Mouse (Mus musculus) stomach, embryonic 15.5 days (tissue): ENCODE data around the gene Dzank1. TPM values are rescaled to one million over a fixed set of nuclear protein-coding genes. Genes with fewer than 3 reads are reported as not detected.

ENCODE experiments used
- ATAC-seq: fragments of 200-750 bp; cut with Nextera tagmentation; 2 replicates; pipeline ENCODE4 v1.8.0; 2017; ENCODE audit warnings: low read depth, moderate number of reproducible peaks, moderate TSS enrichment; ENCODE audit not compliant: insufficient read depth, low FRiP score
- H3K27ac ChIP-seq: fragments of 300-500 bp; sonication (generic); 2 replicates; pipeline ENCODE4 v1.5.1; 2015; ENCODE audit warnings: mild to moderate bottlenecking, inconsistent platforms
- H3K27me3 ChIP-seq: fragments of 300-500 bp; sonication (generic); replicated peaks from 2 replicates; pipeline ENCODE4 v1.6.1; 2015; ENCODE audit warnings: inconsistent platforms
- H3K36me3 ChIP-seq: fragments of 300-500 bp; sonication (generic); 2 replicates; pipeline ENCODE4 v1.6.1; 2015; ENCODE audit warnings: inconsistent platforms
- H3K4me1 ChIP-seq: fragments of 300-500 bp; sonication (generic); 2 replicates; pipeline ENCODE4 v1.6.1; 2015; ENCODE audit warnings: inconsistent platforms
- H3K4me2 ChIP-seq: fragments of 300-500 bp; sonication (generic); 2 replicates; pipeline ENCODE4 v1.6.1; 2015; ENCODE audit warnings: mild to moderate bottlenecking, inconsistent platforms
- H3K4me3 ChIP-seq: fragments of 300-500 bp; sonication (generic); replicated peaks from 2 replicates; pipeline ENCODE4 v1.5.1; 2015; ENCODE audit warnings: inconsistent platforms
- H3K9ac ChIP-seq: fragments of 300-500 bp; sonication (generic); 2 replicates; pipeline ENCODE4 v1.6.1; 2015; ENCODE audit warnings: inconsistent platforms
- H3K9me3 ChIP-seq: fragments of 300-500 bp; sonication (generic); 2 replicates; pipeline ENCODE4 v1.6.1; 2016; ENCODE audit warnings: inconsistent platforms
- WGBS: fragments of 180-500 bp; shearing (Covaris S2); methylation state at CpG from one replicate; pipeline ENCODE4 v1.1.7; 2015; 5-methylcytosine and 5-hydroxymethylcytosine counted together
- polyA plus RNA-seq: library from polyadenylated mRNA; unstranded; fragments of >200 nt; fragmentation: Nextera tagmentation; extraction: Ambion mirVana; gene quantifications from 2 replicates; pipeline ENCODE4 v1.2.1, GENCODE M21; 2015

The Dzank1 gene
- polyA plus RNA-seq, 1 experiment from 2014 or later = 2.4 TPM

DNA sequence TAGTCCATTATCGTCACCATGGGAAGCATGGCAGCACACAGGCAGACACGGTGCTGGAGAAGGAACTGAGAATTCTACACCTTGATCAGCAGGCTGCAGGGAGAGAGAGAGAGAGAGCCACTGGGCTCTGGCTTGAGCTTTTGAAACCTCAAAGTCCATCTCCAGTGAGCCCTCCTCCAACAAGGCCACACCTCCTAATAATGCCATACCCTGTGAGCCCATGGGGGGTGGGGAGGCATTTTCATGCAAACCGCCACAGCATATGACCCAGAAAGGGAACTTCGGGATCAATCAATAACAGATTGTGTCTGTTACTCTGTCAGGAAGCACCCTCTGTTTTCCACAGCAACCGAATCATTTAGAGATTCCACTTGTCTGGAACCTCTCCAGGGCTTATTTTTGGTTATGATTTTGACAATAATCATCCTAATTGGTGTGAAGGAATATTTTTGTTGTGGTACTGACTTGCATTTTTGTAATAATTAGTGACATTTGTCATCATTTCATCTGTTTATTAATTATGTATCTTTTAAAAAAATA is 95.9 kb downstream of the Dzank1 start:
- Histone ChIP-seq H3K4me1 (no peaks in the 10 kb centered on the region), H3K27ac (no peak overlapping the region), H3K9ac (no peak overlapping the region), H3K27me3 (no peaks in the 10 kb centered on the region), H3K4me2 (no peak overlapping the region), H3K9me3 (no peaks in the 10 kb centered on the region), H3K4me3 (no peak overlapping the region), H3K36me3 (no peaks in the 10 kb centered on the region)
- no peak for ATAC-seq
- 76% methylated on average over 5 of the region's 5 CpGs for WGBS

DNA sequence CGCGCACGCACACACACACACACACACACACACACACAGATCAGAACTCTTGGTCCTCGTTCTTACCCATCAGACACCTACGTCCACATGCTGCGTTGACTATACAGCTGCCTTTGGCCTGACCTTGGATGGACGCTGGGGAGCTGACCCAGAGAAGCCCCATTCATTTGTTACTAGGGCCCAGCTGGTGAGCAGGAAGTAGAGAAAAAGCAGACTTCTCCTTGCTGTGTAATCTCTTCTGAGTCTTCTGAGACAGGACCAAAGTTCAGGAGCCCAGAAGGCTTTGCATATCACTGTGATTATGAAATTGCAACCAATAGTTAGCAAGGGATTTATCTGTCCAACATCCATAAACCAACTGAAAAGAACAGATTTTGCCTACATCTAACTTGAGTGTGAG is 98.0 kb downstream of the Dzank1 start:
- H3K27ac ChIP-seq = peak overlapping the region; percentile 54; the same call in 1 of the 2 replicates
- no peaks in the 10 kb centered on the region for H3K36me3 ChIP-seq
- no peak overlapping the region for H3K4me3 ChIP-seq
- H3K4me1 ChIP-seq = no peaks in the 10 kb centered on the region
- WGBS = 57% methylated on average over 7 of the region's 7 CpGs
- H3K9ac ChIP-seq = no peak overlapping the region
- H3K9me3 ChIP-seq = no peaks in the 10 kb centered on the region
- no peak overlapping the region for H3K4me2 ChIP-seq
- ATAC-seq = peak; percentile 51
- no peaks in the 10 kb centered on the region for H3K27me3 ChIP-seq

DNA sequence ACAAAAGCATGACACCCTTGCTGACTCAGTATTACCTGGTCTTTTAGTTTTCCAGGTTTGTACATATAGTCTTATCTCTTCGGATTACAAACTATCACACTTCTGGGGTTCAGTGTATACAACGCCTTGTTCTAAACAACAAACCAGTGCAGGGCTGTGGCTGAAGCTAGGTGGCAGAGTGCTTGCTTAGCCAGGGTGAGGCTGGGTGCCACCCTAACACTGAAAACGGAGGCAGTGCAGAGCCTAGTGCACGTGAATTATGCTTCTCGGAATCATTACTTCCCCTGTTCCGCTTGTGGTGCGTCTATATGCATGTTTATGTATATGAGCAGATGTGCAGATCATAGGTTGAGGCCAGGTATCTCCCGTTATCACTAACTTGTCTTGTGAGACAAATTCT is 98.6 kb downstream of the Dzank1 start:
- ATAC-seq = peak; percentile 61; the same call in 1 of the 2 replicates
- Histone ChIP-seq H3K36me3 (no peaks in the 10 kb centered on the region), H3K9me3 (no peaks in the 10 kb centered on the region), H3K4me2 (no peak overlapping the region), H3K27ac (peak overlapping the region; percentile 54; the same call in 1 of the 2 replicates), H3K9ac (no peak overlapping the region), H3K4me1 (no peaks in the 10 kb centered on the region), H3K4me3 (no peak overlapping the region), H3K27me3 (no peaks in the 10 kb centered on the region)
- WGBS = 71% methylated on average over 8 of the region's 8 CpGs

DNA sequence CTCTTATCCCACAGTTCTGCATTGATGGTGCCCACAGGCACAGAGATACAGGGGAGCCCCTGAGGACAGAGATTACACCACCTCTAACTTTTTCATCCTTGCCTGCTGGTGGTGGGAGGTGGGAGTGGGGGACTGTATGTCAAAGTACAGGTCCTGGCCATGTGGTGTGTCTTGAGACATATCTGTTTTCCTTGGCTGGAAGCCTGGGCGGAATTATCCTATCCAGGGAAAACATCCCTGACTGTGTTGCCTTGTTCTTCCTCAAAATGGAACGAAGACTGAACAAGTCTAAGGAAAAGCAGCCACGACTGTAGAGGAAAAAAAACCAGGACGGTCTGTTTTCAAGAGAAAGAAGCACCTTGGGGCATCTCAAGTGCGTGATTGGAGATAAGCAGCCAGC is 99.4 kb downstream of the Dzank1 start:
- Histone ChIP-seq H3K9ac (no peak overlapping the region), H3K36me3 (no peaks in the 10 kb centered on the region), H3K27me3 (no peaks in the 10 kb centered on the region), H3K4me1 (no peaks in the 10 kb centered on the region), H3K27ac (no peak overlapping the region), H3K4me3 (no peak overlapping the region), H3K4me2 (no peak overlapping the region), H3K9me3 (no peaks in the 10 kb centered on the region)
- ATAC-seq = no peak
- 70% methylated on average over 5 of the region's 5 CpGs for WGBS

DNA sequence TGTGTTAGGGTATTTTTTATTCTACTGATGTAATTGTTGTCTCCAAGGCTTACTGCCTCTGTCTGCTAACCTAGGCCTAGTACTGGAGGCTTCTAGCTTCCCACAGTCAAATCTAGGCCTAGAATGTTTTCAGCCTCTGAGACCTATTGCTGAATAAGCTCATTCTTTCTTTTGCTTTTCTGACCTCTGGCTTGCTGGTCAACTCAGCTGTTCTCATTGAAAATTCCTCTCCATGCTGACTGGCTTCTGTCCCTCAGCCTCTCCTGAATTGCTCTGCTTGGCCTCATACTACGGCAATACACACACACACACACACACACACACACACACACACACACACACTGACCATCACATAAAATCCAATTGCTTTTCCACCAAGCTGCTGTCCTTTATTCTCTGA is 101.5 kb downstream of the Dzank1 start:
- no peaks in the 10 kb centered on the region for H3K9me3 ChIP-seq
- H3K4me1 ChIP-seq = no peaks in the 10 kb centered on the region
- no peaks in the 10 kb centered on the region for H3K27me3 ChIP-seq
- no peaks in the 10 kb centered on the region for H3K36me3 ChIP-seq
- no peak overlapping the region for H3K4me3 ChIP-seq
- H3K4me2 ChIP-seq = no peak overlapping the region
- 77% methylated on average over 1 of the region's 1 CpGs for WGBS
- ATAC-seq = no peak
- H3K9ac ChIP-seq = no peak overlapping the region
- H3K27ac ChIP-seq = no peak overlapping the region

DNA sequence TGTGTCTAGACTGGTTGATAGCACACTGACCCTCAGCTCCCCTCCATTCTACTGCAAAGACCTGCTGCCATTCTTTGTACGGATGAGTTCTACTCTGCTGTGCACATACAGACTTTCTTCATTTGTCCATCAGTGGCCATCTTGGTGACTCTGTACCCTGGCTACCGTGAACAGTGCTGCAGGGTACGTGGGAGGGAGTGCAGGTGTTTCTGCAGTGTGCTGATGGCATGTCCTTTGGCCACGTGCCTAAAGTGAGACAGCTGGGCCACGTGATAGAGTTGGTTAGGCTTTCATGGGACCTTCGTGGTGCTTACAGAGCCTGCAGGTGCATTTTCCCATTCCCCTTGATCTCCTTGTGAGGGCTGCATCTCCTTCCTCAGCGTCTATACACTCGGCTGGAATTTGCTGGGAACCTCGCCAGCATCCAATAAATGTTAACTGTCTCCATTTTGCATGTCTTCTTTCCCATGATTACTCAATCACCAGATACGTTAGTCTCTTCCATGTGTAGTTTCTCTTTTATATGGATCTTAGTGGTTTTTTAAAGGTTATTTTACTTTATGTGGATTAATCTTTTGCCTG is 105.0 kb downstream of the Dzank1 start:
- Histone ChIP-seq H3K4me1 (no peaks in the 10 kb centered on the region), H3K9me3 (no peaks in the 10 kb centered on the region), H3K4me3 (no peak overlapping the region), H3K4me2 (no peak overlapping the region), H3K27ac (no peak overlapping the region), H3K27me3 (no peaks in the 10 kb centered on the region), H3K9ac (no peak overlapping the region), H3K36me3 (no peaks in the 10 kb centered on the region)
- ATAC-seq = peak; percentile 56; the same call in 1 of the 2 replicates
- WGBS = 61% methylated on average over 10 of the region's 10 CpGs

Other genes starting within 250 kb of the Dzank1 start
- gene Ovol2, start 195.3 kb downstream of the Dzank1 start, polyA plus RNA-seq = 3.6 and 4.0 TPM in 2 replicates
- 38.6 and 40.5 TPM in 2 replicates for gene Kat14, start 158.4 kb downstream of the Dzank1 start, polyA plus RNA-seq
- 0.84 and 6.1 TPM in 2 replicates for gene Pet117, start 158.4 kb downstream of the Dzank1 start, polyA plus RNA-seq
- 21.9 and 22.6 TPM in 2 replicates for gene Polr3f, start 304 bp upstream of the Dzank1 start, polyA plus RNA-seq
- gene Rbbp9, start 23.5 kb upstream of the Dzank1 start, polyA plus RNA-seq = 61.4 and 65.1 TPM in 2 replicates
- 95.9 and 113 TPM in 2 replicates for gene Sec23b, start 28.8 kb upstream of the Dzank1 start, polyA plus RNA-seq
- 38.2 and 41.1 TPM in 2 replicates for gene Smim26, start 66.6 kb upstream of the Dzank1 start, polyA plus RNA-seq
- gene Dtd1, start 72.5 kb upstream of the Dzank1 start, polyA plus RNA-seq = 39.6 and 43.0 TPM in 2 replicates